Mouse (Mus musculus) cortical plate, adult 2 months (tissue): ENCODE results near the gene Cgnl1.

Experiments used
- CTCF ChIP-seq: fragments of 200-500 bp; IDR thresholded peaks from 2 replicates; pipeline ENCODE4 v1.5.1; 2011; ENCODE audit warnings: mild to moderate bottlenecking, control low read depth, low read length; ENCODE audit not compliant: insufficient read depth; ENCODE audit errors: extremely low read depth
- POLR2A ChIP-seq: fragments of 200-500 bp; IDR thresholded peaks from 2 replicates; pipeline ENCODE4 v1.6.1; 2011; ENCODE audit warnings: mild to moderate bottlenecking, low read length, control low read depth; ENCODE audit not compliant: insufficient read depth; ENCODE audit errors: extremely low read depth

DNA sequence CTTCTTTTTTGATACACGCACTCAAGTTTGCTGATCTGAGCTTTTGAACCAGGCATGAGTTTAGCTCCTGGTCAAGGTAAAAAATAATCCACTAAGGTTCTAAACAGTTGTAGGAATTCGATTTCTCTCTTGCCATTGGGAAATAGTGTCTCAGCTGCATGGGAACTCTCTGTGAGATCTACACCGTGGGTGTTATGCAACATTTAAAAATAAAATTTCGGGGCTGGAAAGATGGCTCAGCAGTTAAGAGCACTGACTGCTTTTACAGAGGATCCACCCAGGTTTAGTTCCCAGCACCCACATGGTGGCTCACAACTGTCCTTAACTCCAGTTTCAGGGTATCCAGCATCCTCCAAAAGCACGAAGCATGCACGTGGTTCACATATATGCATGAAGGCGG lies 47.1 kb upstream of the Cgnl1 start:
- no peak for TF ChIP-seq POLR2A
- no peak for TF ChIP-seq CTCF
